Mouse (Mus musculus) small intestine, adult 2 months (tissue): ENCODE measurements around the gene Ube2d1. TPM values are rescaled to one million over a fixed set of nuclear protein-coding genes. Genes with fewer than 3 reads are reported as not detected.

ENCODE experiments used
- H3K27ac ChIP-seq: fragments of 200-500 bp; 2 replicates; pipeline ENCODE4 v1.5.1; 2012; ENCODE audit warnings: low read depth, low read length, control low read depth, inconsistent platforms; ENCODE audit not compliant: insufficient read depth
- H3K27me3 ChIP-seq: fragments of 200-500 bp; 2 replicates; pipeline ENCODE4 v1.6.1; 2012; ENCODE audit warnings: mild to moderate bottlenecking, moderate library complexity, low read length, inconsistent platforms; ENCODE audit not compliant: control insufficient read depth, insufficient read depth
- H3K36me3 ChIP-seq: fragments of 200-500 bp; 2 replicates; pipeline ENCODE4 v1.6.1; 2012; ENCODE audit warnings: mild to moderate bottlenecking, low read length, control low read depth, inconsistent platforms; ENCODE audit not compliant: control insufficient read depth, insufficient read depth
- H3K4me1 ChIP-seq: fragments of 200-500 bp; 2 replicates; pipeline ENCODE4 v1.6.1; 2012; ENCODE audit warnings: low read length, inconsistent platforms, mixed read lengths; ENCODE audit not compliant: control insufficient read depth, insufficient read depth, insufficient read length
- H3K4me3 ChIP-seq: fragments of 200-500 bp; 2 replicates; pipeline ENCODE4 v1.5.1; 2012; ENCODE audit warnings: low read depth, mild to moderate bottlenecking, control low read depth, inconsistent platforms, low read length, moderate library complexity
- CTCF ChIP-seq: fragments of 200-500 bp; IDR thresholded peaks from 2 replicates; pipeline ENCODE4 v1.5.1; 2012; ENCODE audit warnings: low read depth, mild to moderate bottlenecking, control low read depth, inconsistent platforms, low read length, moderate library complexity, mixed read lengths; ENCODE audit not compliant: insufficient replicate concordance, insufficient read length; ENCODE audit errors: extremely low read depth
- POLR2A ChIP-seq: fragments of 200-500 bp; IDR thresholded peaks from 2 replicates; pipeline ENCODE4 v1.6.1; 2012; ENCODE audit warnings: low read depth, mild to moderate bottlenecking, control low read depth, inconsistent platforms, low read length, moderate library complexity
- WGBS: fragments of 180-500 bp; shearing (Covaris S2); methylation state at CpG from one replicate; pipeline ENCODE4 v1.1.7; 2018; 5-methylcytosine and 5-hydroxymethylcytosine counted together
- polyA plus RNA-seq: library from polyadenylated mRNA; depleted of rRNA; stranded (reverse); fragments of >200 nt; gene quantifications from 2 replicates; pipeline ENCODE4 v1.2.3, GENCODE M21; 2012; rRNA removed

Ube2d1 gene
- polyA plus RNA-seq: 10.2 and 18.4 TPM in 2 replicates

- Histone ChIP-seq H3K27me3 (no peaks in the 10 kb centered on the region), H3K36me3 (peaks cover 2% of the 10 kb centered on the region; the same call in 1 of the 2 replicates), H3K4me3 (peak within 1 kb of the TSS; percentile 95), H3K4me1 (peaks cover 3% of the 10 kb centered on the region), H3K27ac (no peak within 1 kb of the TSS)
- TF ChIP-seq CTCF: no peak
- TF ChIP-seq POLR2A: peak; percentile 78; the same call in 1 of the 2 replicates
- under 1% methylated on average over 50 of the region's 50 CpGs for WGBS
These were observed at the start of gene Ube2d1 for GRCm38 (mm10) chr10:71285126-71285580. TSS of gene Ube2d1 (minus strand) at chr10:71285262.

GRCm38 (mm10) chr10:71332859-71333258 lies 47.8 kb upstream of the Ube2d1 start:
- Histone ChIP-seq H3K27ac (no peak overlapping the region), H3K4me1 (peaks cover 5% of the 10 kb centered on the region; the same call in 1 of the 2 replicates), H3K4me3 (no peak overlapping the region), H3K36me3 (peaks cover 39% of the 10 kb centered on the region), H3K27me3 (no peaks in the 10 kb centered on the region)
- TF ChIP-seq POLR2A: no peak
- TF ChIP-seq CTCF: no peak
- WGBS: 94% methylated on average over 9 of the region's 9 CpGs

GRCm38 (mm10) chr10:71332376-71332775 lies 47.3 kb upstream of the Ube2d1 start:
- no peak overlapping the region for H3K27ac ChIP-seq
- peak; percentile 36; the same call in 1 of the 2 replicates for TF ChIP-seq CTCF
- TF ChIP-seq POLR2A: no peak
- H3K27me3 ChIP-seq: no peaks in the 10 kb centered on the region
- H3K4me3 ChIP-seq: no peak overlapping the region
- WGBS: 92% methylated on average over 4 of the region's 4 CpGs
- H3K36me3 ChIP-seq: peaks cover 39% of the 10 kb centered on the region
- peaks cover 3% of the 10 kb centered on the region; the same call in 1 of the 2 replicates for H3K4me1 ChIP-seq

GRCm38 (mm10) chr10:71331908-71332307 lies 46.8 kb upstream of the Ube2d1 start:
- WGBS: 96% methylated on average over 7 of the region's 7 CpGs
- H3K27ac ChIP-seq: no peak overlapping the region
- H3K27me3 ChIP-seq: no peaks in the 10 kb centered on the region
- H3K4me1 ChIP-seq: no peaks in the 10 kb centered on the region
- TF ChIP-seq POLR2A: no peak
- TF ChIP-seq CTCF: no peak
- peaks cover 39% of the 10 kb centered on the region for H3K36me3 ChIP-seq
- H3K4me3 ChIP-seq: no peak overlapping the region

GRCm38 (mm10) chr10:71330070-71330469 lies 45.0 kb upstream of the Ube2d1 start:
- no peaks in the 10 kb centered on the region for H3K27me3 ChIP-seq
- TF ChIP-seq POLR2A (no peak), CTCF (no peak)
- WGBS: 96% methylated on average over 12 of the region's 12 CpGs
- peaks cover 29% of the 10 kb centered on the region for H3K36me3 ChIP-seq
- H3K27ac ChIP-seq: no peak overlapping the region
- no peaks in the 10 kb centered on the region for H3K4me1 ChIP-seq
- H3K4me3 ChIP-seq: no peak overlapping the region

- 94% methylated on average over 6 of the region's 6 CpGs for WGBS
- TF ChIP-seq POLR2A (no peak), CTCF (no peak)
- no peaks in the 10 kb centered on the region for H3K4me1 ChIP-seq
- no peak overlapping the region for H3K4me3 ChIP-seq
- no peaks in the 10 kb centered on the region for H3K27me3 ChIP-seq
- peaks cover 27% of the 10 kb centered on the region for H3K36me3 ChIP-seq
- H3K27ac ChIP-seq: no peak overlapping the region
These were observed 44.2 kb upstream of the Ube2d1 start for GRCm38 (mm10) chr10:71329295-71329694.

- H3K27ac ChIP-seq: no peak overlapping the region
- H3K27me3 ChIP-seq: no peaks in the 10 kb centered on the region
- 86% methylated on average over 5 of the region's 5 CpGs for WGBS
- no peak overlapping the region for H3K4me3 ChIP-seq
- H3K36me3 ChIP-seq: peaks cover 22% of the 10 kb centered on the region
- TF ChIP-seq POLR2A (no peak), CTCF (no peak)
- no peaks in the 10 kb centered on the region for H3K4me1 ChIP-seq
These were observed 43.8 kb upstream of the Ube2d1 start for GRCm38 (mm10) chr10:71328870-71329269.
